Mouse (Mus musculus): Measurements from ENCODE around the gene Pik3r5. TPM values are rescaled to one million over a fixed set of nuclear protein-coding genes. Genes with fewer than 3 reads are reported as not detected.

Pik3r5 gene
- total RNA-seq, 1 experiment from 2014 or later = 0.67 TPM

DNA sequence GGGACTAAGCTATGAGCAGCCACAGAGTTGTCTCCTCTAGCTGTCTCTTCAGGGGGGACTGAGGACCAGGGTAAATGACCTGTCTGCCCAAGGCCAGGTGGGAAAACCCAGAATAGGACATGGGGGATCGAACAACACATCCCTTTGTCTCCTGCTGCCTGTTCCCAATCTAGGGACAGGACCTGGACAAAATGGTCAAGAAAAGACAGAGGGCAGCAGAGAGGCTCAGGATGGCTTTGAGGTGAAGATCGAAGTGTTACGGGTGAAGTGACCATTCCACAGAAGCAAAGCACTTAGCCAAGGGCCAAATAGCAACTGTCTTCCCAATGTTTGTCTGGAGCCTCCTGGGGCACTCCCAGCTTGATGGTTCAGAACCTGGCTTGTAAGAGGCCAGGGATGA lies 54.2 kb downstream of the Pik3r5 start:
- DNase-seq = no peak

DNA sequence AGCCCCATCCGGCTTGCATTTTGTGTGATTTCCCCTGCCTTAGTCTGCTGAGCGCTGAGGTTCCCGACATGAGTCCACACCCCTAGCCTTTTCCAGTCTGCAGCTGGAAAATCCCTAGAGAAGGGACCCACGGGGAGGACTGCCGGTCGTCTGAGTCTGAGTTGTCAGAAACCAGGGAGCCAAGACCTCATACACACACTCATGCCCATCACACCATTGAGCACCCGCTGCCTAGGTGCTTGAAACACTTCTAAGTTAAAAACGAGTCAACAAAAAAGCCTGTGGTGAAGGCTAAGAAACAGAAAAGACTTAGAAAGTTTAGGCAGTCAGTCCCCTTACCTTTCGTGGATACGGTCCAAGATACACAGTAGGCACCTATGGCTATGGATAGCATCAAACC lies 55.8 kb downstream of the Pik3r5 start:
- DNase-seq = no peak

DNA sequence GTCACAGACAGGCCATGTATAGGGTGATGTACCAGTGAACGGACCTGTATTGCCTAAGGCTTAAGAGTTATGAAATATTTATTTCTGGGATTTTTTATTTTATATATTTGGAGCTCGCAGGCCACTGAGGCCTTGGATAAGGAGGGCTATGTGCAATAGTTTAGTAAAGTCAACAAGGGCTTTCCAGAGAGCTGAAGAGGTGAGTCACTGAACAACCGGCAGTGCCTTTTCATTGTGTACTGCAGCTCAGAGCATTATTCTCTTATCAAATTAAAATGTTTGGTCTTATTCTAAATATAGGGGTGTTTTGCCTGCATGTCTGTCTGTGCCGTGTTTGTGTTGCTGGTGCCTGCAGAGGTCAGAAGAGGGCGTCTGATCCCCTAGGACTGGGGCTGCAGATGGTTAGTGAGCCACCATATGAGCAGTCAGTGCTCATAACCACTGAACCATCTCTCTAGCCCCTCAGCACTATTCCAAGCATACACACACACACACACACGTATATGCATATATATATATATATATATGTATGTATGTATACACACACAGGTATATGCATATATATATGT lies 56.4 kb downstream of the Pik3r5 start:
- no peak for DNase-seq

DNA sequence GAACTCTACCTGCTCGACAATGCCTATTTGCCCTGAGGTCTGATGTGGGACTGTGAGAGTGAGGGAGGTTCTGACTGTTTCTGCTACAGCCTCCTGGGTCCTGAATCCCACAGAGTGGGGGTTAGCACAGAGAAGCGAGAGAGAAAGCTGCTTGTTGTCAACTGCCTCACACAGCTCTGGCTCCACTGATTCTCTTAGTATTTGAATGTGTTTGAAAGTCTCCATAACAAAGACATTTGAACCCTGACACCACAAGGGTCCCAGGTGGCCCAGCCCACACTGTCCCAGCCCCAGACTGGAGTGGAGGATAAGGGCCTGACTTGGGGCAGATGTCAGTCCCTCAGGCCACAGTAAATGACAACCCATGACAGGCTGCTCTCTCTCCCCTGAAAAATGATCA lies 57.3 kb downstream of the Pik3r5 start:
- no peak for DNase-seq

DNA sequence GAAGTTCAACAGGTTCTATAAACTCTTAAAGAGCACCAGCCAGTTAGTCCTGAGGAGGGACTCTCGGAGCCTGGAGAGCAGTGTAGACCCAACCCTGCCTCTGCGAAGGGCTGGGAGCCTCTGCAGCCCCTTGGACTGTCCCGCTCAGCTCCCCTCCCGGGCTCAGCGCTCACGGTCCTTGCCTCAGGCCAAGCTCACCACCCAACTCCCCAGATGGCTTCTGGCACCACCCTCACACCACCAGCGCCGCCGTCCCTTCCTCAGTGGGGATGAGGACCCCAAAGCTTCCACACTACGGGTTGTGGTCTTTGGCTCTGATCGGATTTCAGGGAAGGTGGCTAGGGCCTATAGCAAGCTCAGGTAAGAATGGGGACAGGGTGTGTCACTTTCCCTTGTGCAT lies 60.7 kb downstream of the Pik3r5 start:
- no peak for DNase-seq

DNA sequence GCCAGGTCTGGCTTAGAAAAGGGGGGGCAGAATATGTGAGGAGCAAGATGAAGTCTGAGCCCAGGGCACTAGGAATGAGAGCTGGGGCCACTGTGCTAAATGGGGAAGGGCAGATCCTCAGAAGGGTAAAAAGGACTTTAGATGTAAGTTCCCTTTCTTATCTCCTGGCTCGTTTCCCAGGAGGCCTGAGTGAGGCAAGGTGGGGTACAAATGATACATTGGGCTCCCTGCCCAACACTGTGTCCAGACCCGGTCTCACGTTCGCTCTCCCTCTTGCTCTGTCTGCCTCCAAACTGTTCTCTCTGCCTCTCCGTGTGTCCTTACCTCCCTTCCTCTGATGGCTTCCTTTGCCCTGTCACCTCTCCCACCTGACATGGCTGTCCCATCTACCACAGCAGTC lies 61.8 kb downstream of the Pik3r5 start:
- DNase-seq = no peak

DNA sequence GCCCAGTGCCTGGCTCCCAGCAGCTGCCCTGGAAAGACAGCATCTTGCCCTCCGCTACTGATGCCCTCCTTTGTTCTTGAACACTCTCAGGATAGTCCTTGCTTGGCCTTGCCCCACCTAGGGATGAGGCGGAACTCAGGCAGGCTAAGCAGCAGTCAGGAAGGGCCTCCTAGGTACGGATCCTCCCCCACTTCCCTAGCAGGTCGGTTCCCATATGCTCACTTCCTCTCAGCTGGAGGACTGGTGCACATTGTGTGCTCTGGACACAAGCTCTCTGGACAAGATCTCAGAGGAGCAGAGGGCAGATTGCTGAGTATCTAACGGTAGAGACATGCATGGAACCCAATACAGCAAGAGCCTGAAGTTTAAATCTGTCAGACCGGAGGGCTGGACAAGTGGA lies 65.2 kb downstream of the Pik3r5 start:
- no peak for DNase-seq

DNA sequence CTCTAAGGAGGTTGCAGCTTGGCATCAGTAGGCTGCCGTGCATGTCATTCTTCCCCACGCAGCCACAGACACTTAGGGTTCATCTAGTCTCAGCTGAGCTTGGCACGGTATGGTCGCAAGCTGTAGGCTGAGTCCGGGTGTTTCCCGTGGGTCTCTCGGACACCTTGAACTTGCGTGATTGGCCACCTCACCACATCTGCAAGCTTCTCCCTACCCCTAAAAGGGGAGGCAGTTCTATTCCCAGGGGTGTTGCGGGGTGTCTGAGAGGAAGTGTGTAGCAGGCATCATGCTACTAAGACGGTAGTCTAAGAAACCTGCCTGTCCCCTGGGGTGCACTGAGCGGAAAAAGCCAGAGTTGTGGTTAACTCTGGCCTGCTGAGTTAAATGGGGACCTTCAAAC lies 66.6 kb downstream of the Pik3r5 start:
- no peak for DNase-seq

DNA sequence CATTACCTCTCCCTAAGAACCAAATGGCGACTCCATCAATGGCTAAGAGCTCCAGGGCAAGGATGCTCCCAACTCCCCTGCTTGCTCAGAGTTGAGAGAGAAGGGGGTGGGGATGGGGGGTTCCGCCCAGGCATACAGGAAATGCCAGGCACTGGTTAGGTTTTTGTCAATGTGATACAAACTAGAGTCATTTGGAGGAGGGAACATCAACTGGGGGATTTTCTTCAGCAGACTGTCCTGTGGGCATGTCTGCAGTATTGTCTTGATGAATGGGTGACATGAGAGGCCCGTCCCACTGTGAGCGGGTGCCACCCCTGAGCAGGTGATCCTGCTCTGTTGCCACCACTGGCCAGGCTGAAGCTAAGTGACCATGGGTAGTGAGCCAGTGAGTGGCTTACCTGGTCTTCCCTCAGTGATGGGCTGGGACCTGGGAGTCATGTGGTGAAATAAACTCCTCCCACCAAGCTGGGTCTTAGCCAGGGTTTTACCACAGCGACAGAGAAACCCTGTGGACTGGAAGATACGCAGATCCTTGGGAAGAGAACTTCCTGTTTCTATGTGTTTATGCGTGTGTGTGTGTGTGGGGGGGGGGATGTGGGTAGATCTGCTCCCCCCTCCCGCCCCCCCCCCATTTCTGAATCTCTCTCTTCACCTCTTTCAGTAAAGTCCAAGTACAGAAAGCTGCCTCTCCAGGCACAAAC lies 67.2 kb downstream of the Pik3r5 start:
- DNase-seq = no peak

DNA sequence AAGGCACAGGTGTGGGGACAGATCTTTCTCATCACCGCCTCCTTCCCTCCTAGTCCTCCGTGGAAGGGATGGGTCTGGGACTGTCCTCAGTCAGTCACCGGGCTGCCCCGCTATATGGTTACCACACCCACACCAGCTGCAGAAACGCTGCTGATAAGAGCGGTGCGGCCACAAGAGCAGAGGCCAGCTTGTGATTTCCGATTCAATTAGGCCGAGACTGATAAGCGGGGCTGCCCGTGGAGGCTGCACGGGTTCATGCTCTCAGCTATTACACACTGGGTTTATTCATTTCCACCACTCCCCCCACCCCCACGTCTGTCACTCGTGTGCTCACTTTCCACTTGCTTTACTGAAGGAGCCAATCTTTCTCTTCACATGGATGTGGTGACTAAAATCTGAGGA lies 69.0 kb downstream of the Pik3r5 start:
- DNase-seq = no peak

DNA sequence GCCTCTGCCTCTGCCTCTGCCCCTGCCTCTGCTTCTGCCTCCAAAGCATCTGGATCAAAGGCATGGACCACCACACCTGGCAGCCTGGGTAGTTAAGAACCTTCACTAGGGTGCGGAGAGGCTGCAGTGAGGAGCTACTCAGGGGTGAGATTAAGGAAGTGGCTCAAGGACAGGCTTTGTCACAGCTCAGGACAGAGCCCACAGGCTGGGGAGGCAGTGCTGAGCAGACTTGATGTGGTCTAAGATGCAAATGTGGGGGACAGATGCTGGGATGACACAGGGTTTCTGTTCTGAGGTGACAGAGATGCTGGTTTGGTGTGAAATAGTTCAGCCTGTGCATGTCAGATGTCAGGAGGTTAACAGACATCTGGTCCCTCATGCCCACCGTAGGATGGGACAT lies 70.5 kb downstream of the Pik3r5 start:
- no peak for DNase-seq

DNA sequence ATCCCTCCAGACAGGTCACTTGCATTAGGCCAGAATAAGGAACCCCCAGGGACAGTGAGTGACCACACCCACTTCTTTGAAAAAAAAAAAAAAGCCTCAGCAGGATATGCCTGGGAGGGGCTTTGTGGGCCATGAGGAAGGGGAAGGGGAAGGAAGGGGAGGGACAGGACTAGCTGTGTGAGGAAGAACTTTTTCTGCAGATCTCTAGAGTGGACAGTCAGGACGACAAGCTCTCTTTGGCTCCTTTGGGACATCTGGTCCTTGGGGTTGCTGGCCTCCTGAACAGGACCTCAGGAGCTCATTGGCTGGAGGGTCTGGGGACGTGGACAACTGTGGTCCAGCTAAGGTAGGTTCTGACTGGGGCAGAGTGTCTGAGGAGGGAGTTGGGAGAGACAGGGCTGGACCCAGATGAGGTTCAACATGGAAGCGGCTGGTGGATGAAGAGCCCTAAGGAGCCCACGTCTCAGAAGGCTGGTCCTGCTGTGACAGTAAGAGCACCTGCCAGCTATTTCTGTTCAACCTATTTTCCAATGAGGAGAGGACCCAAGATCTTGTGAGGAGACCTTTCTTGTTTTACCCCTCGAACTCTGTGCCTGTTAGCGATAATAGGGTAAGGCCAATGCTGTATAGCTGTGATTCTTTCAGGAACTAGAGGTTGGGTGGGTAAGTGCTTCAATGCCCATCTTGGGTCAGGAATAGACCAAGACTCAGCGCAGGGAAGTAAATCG lies 71.1 kb downstream of the Pik3r5 start, which contains the start of gene Pik3r6:
Gene Pik3r6 (plus strand): TSS at position 118 of the 728 bp plus-strand sequence.
- DNase-seq = peak; percentile 27

DNA sequence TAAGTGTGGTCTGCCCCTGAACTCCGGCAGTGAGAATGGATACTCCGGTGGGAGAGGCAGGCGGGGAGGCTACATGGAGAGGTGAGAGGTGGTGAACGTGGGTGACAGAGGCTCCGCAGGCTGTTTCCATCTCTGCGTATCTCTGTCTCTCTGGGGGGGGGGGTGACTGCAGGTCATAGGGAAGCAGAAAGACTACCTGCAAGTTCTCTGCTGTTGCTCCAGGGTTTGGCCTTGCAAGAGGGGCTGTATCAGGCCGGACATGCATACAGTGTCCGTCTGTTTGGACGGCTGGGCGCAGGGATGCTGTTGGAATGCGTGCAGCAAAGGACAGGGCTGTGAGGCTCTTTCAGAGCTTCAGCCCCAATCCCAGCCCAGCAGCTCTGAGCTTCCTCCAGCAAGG lies 73.0 kb downstream of the Pik3r5 start:
- DNase-seq = no peak

DNA sequence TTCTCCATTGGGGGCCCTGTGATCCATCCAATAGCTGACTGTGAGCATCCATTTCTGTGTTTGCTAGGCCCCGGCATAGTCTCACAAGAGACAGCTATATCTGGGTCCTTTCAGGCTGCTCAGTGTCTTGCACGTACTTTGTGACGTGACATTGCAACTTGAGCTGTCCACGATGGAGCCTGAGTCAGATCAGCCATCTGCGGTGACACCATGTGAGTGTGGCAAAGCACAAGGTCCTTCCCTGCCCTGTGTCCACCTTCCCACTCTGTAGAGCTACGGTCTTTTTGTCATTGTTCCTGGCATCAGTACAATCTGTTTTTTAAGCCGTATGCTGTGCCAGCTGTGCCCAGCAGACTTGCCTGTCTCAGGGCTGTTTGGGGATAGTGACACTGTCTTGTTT lies 75.3 kb downstream of the Pik3r5 start:
- DNase-seq = no peak

DNA sequence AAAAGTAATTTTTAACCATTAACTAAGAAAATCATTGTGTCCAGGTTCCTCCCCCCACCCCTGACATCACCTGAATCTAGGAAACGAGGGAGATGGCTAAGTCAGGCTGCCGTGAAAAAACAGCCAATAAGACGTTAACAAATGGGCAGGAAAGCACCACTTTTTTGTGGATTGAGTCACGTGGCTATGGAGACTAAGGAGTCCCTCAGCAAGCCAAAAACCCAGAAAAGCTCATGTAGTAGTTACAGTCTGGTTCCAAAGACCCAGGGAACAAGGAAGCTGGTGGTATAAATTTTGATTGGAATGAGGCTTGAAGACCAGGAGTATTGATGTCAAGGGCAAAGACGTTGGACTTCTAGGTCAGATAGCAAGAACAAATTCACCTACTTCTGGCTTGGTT lies 76.7 kb downstream of the Pik3r5 start:
- no peak for DNase-seq

DNA sequence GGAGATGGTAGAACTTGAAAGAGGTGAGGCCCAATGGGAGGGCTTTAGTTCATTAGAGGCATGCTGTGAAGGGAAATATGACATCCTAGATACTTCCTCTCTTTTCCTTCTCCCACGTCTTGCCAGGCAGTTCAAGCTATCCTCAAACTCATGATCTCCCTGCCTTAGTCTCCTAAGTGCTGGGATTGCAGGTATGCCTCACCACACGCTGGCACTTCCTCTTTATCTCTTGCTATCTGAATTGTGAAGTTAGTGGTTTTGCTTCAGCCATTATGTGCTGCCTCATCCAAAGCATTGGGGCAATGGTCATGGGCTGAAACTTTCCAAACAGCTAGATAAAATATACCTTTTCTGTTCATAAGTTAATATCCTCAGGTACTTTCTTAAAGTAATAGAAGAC lies 77.3 kb downstream of the Pik3r5 start:
- DNase-seq = no peak

DNA sequence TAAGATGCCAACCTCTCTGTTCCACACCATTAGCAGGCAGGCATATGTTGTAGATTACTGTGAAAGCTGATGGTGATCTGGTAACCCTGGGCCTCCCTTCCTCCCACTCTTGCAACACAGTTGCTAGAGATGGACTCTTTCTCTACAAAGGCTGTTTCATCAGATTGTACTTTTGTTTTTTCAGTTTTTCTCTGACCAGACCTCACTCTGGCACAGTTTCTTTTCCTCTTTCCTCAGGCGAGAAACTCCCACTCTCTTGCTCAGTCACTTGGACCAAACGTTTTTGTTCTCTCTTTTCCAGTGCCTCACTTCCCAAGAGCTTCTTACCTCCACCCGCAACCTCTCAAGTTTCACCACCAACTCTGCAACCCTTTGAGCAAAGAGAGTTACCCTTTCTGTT lies 82.0 kb downstream of the Pik3r5 start:
- no peak for DNase-seq

DNA sequence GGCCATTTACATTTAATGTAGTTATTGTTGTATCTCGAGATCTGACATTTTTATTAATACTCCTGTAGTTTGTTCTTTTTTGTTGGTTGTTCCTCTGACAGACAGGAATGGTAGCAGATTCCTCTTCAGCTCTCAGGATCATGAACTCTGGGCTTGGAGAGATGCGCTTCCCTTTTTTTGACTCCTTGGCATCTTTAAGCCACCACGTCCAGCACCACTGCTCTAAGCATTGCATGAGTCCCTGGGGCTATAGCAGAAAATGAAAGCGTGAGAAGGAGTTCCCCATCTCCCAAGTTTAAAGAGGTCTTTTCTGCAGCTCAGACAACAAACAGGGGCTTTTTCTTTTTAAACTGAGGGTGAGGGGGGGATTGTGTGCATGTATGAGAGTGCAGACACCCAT lies 87.4 kb downstream of the Pik3r5 start:
- DNase-seq = no peak

DNA sequence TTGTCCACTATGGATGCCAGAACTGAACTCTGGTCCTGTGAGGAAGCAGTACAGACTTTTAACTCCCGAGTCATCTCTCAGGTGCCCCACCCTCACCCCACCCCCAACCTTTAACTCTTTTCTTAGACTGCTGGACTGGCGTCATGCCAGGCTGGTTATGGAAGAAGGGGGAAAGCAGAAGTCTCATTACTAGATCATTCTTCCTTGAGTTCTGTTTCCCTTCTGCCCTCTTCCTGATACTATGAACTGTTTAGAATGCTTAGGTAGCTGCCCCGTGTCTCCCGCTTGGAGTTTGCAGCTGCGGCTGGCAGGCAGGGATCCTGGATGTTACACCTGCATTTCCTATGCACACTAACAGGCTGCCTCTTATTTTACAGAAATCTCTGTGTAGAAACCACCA lies 87.9 kb downstream of the Pik3r5 start:
- DNase-seq = no peak

DNA sequence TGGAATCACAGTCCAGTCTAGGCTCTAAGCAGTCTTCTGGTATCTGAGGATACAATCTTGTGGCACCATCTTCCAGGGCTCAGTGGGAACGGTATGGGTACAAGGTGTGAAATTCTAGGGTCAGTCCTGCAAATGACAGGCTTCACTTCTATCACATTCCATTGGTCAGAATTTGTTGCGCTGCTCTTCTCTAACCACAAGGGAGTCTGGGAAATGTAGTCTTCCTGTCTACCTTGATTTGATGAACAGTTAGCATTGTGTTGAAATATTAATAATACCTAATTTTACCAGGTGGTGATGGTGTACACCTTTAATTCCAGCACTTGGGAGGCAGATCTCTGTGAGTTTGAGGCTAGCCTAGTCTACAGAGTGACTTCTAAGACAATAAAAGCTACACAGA lies 88.5 kb downstream of the Pik3r5 start:
- no peak for DNase-seq

DNA sequence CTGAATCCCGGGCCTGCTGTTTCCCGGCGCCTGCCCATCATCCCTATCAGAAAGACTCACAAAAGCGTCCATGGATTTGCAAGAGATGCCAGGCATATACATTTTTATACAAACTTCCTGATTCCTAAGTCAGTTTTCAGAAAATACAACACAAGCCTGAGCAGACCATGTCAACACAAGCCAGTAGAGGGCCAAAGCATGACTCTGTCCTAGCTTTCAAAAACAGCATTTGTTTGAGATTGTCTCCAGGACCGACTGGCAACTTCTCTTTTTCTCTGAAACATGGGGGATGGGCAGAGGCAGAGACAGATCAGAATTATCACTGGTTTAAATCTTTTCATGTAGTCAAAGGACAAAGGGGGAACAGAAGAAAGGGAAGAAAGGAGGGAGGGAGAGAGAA lies 89.4 kb downstream of the Pik3r5 start:
- DNase-seq = no peak

DNA sequence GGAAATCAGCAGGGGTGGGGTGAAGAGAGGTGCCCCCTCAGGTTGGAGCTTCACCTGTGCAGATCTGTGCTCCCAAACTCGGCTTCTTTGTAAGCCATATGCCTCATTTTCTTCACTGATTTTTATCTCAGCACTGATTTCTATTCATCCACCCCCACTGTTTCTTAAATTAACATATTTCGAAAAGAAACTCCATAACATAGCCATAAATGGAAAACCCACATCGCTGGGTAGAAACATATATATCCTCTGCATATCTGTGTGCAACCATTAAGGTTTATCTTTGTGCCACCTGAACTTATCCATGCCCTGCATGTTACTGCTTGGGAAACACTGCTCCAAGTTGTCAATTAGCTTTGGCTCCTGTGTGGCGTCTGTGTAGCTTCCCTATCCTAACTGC lies 94.5 kb downstream of the Pik3r5 start:
- no peak for DNase-seq

DNA sequence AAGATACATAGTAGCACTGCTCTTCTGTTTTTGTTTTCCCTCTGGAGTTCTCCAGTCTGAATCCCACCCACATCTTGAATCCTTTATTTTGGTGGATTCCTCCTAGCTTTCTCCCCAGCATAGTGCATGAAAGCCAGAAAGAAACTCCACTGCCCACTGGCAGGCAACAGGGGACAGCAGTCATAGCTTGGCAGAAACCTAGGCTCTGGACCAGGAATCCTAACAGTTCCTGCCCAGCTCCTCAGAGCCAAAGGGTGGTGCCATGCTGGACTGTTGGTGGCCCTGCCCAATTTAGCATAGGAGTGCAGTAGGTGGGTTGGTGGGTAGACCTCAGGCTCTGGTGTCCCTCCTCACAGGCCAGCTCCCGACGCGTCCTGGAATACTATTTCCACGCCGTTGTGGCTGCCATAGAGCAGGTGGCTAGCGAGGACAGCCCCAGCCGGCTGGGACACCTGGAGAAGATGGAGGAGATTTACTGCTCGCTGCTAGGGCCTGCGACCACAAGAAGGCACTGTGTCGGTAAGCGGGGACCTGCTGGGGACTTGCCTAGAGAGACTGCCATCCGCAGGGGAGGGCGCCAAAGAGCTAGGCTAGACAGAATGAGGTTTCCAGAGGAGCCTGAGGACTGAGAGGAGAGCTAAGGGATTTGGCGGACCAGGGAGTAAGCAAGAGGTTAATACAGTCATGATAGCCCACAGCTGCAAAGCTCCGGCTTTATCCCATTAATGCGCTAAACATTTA lies 99.3 kb downstream of the Pik3r5 start:
- peak; percentile 65 for DNase-seq

All from adrenal gland, postnatal 14 days (tissue).